Mouse (Mus musculus) heart, embryonic 15.5 days (tissue): ENCODE measurements around the gene Mpp5. TPM values are rescaled to one million over a fixed set of nuclear protein-coding genes. Genes with fewer than 3 reads are reported as not detected.
A peak's percentile ranks its signal among the peaks of the same experiment; 100 is the strongest.

Source experiments
- ATAC-seq: fragments of 200-750 bp; cut with Nextera tagmentation; replicated peaks from 2 replicates; pipeline ENCODE4 v1.8.0; 2017; ENCODE audit warnings: low read depth, moderate TSS enrichment; ENCODE audit not compliant: insufficient number of reproducible peaks, insufficient read depth, low FRiP score
- H3K27ac ChIP-seq: fragments of 300-500 bp; sonication (generic); 2 replicates; pipeline ENCODE4 v1.5.1; 2015; ENCODE audit warnings: mild to moderate bottlenecking, inconsistent platforms
- H3K27me3 ChIP-seq: fragments of 300-500 bp; sonication (generic); 2 replicates; pipeline ENCODE4 v1.6.1; 2015; ENCODE audit warnings: inconsistent platforms
- H3K36me3 ChIP-seq: fragments of 300-500 bp; sonication (generic); 2 replicates; pipeline ENCODE4 v1.6.1; 2015; ENCODE audit warnings: mild to moderate bottlenecking, inconsistent platforms
- H3K4me1 ChIP-seq: fragments of 300-500 bp; sonication (generic); replicated peaks from 2 replicates; pipeline ENCODE4 v1.6.1; 2015; ENCODE audit warnings: inconsistent platforms
- H3K4me2 ChIP-seq: fragments of 300-500 bp; sonication (generic); 2 replicates; pipeline ENCODE4 v1.6.1; 2015; ENCODE audit warnings: inconsistent platforms, mild to moderate bottlenecking, moderate library complexity
- H3K4me3 ChIP-seq: fragments of 300-500 bp; sonication (generic); 2 replicates; pipeline ENCODE4 v1.5.1; 2015; ENCODE audit warnings: mild to moderate bottlenecking, inconsistent platforms
- H3K9ac ChIP-seq: fragments of 300-500 bp; sonication (generic); 2 replicates; pipeline ENCODE4 v1.6.1; 2015; ENCODE audit warnings: mild to moderate bottlenecking, inconsistent platforms
- H3K9me3 ChIP-seq: fragments of 300-500 bp; sonication (generic); replicated peaks from 2 replicates; pipeline ENCODE4 v1.6.1; 2016; ENCODE audit warnings: inconsistent platforms
- WGBS: fragments of 180-500 bp; shearing (Covaris S2); methylation state at CpG from one replicate; pipeline ENCODE4 v1.1.7; 2015; ENCODE audit warnings: mixed read lengths; 5-methylcytosine and 5-hydroxymethylcytosine counted together
- polyA plus RNA-seq: library from polyadenylated mRNA; unstranded; fragments of >200 nt; fragmentation: Nextera tagmentation; extraction: Ambion mirVana; gene quantifications from 2 replicates; pipeline ENCODE4 v1.2.1, GENCODE M21; 2015

Gene Mpp5
- polyA plus RNA-seq, 1 experiment from 2014 or later, result 14.8 TPM

DNA sequence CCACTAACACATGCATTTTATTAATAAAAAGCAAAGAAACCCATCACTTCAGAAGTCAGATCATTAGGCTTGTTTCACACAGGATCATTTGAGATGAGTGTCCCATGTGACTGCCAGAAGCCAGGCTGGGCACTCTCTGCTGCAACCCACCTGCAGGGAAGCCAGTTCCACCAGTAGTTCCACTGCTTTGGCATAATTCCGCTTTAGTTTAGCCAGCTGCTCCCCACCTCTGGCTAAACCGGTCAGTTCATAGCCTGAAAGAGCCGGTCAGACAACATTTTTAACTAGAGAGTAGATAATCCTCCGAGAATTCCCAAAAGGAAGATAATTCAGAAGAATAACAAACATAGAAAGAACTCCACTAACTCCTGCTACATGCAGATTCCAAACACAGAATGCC is 99.5 kb downstream of the Mpp5 start:
- Histone ChIP-seq H3K4me3 (no peak overlapping the region), H3K9ac (no peak overlapping the region), H3K4me1 (no peaks in the 10 kb centered on the region), H3K27me3 (no peaks in the 10 kb centered on the region), H3K27ac (no peak overlapping the region), H3K36me3 (peaks cover 54% of the 10 kb centered on the region), H3K9me3 (no peaks in the 10 kb centered on the region), H3K4me2 (no peak overlapping the region)
- whole genome bisulfite sequencing, result 92% methylated on average over 4 of the region's 4 CpGs
- ATAC-seq, result no peak

- Histone ChIP-seq H3K4me1 (peaks cover 23% of the 10 kb centered on the region), H3K4me2 (peak overlapping the region; percentile 64), H3K9me3 (no peaks in the 10 kb centered on the region), H3K27ac (peak overlapping the region; percentile 80), H3K9ac (peak overlapping the region; percentile 80), H3K27me3 (no peaks in the 10 kb centered on the region), H3K4me3 (peak overlapping the region; percentile 76), H3K36me3 (peaks cover 11% of the 10 kb centered on the region)
- under 1% methylated on average over 30 of the region's 30 CpGs for WGBS
- ATAC-seq, result peak; percentile 4; the same call in 1 of the 2 replicates
These were observed 112.3 kb downstream of the Mpp5 start for GRCm38 (mm10) chr12:78860921-78861495.

GRCm38 (mm10) chr12:78861496-78862253 is 113.0 kb downstream of the Mpp5 start, which contains the start of the genes Atp6v1d and Eif2s1:
Gene Atp6v1d (minus strand): TSS chr12:78861638.
Gene Eif2s1 (plus strand): TSS chr12:78861819.
- H3K4me2 ChIP-seq, result peak within 1 kb of the TSS; percentile 73
- ATAC-seq, result peak; percentile 100
- under 1% methylated on average over 55 of the region's 55 CpGs for WGBS

GRCm38 (mm10) chr12:78862254-78862730 is 113.6 kb downstream of the Mpp5 start:
- Histone ChIP-seq H3K27ac (peak overlapping the region; percentile 84), H3K4me2 (peak overlapping the region; percentile 73), H3K4me3 (peak overlapping the region; percentile 76), H3K9me3 (no peaks in the 10 kb centered on the region), H3K36me3 (peaks cover 4% of the 10 kb centered on the region; the same call in 1 of the 2 replicates), H3K27me3 (no peaks in the 10 kb centered on the region), H3K9ac (peak overlapping the region; percentile 73), H3K4me1 (peaks cover 23% of the 10 kb centered on the region)
- peak; percentile 34 for ATAC-seq
- under 1% methylated on average over 22 of the region's 22 CpGs for WGBS

More at GRCm38 (mm10) chr12:78861496-78862253, 113.0 kb downstream of the Mpp5 start, which contains the start of the genes Atp6v1d and Eif2s1:
- peak within 1 kb of the TSS; percentile 76 for H3K4me3 ChIP-seq
- peaks cover 23% of the 10 kb centered on the region for H3K4me1 ChIP-seq
- H3K27me3 ChIP-seq, result no peaks in the 10 kb centered on the region
- no peaks in the 10 kb centered on the region for H3K9me3 ChIP-seq
- H3K27ac ChIP-seq, result peak within 1 kb of the TSS; percentile 84
- H3K36me3 ChIP-seq, result peaks cover 4% of the 10 kb centered on the region; the same call in 1 of the 2 replicates
- peak within 1 kb of the TSS; percentile 80 for H3K9ac ChIP-seq

DNA sequence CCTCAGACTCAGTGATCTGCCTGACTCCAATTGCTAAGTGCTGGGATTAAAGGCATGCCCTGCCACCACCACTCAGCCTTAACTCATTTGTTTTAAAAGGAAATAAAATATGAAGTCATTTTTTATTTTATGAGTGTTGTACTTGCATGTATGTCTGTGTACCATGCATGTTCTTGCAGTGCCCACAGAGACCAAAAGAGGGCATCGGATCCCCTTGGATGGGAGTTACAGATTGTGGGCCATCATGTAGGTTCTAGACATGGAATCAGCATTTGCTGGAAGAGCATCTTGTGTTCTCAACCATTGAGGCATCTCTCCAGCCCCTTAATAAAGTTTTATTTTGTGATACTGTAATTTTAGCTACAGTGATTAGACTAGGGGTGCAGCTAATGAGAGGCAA is 116.7 kb downstream of the Mpp5 start:
- Histone ChIP-seq H3K4me3 (no peak overlapping the region), H3K9me3 (no peaks in the 10 kb centered on the region), H3K4me2 (no peak overlapping the region), H3K27me3 (no peaks in the 10 kb centered on the region), H3K27ac (no peak overlapping the region), H3K36me3 (peaks cover 20% of the 10 kb centered on the region), H3K9ac (no peak overlapping the region), H3K4me1 (peaks cover 12% of the 10 kb centered on the region)
- WGBS, result 98% methylated on average over 1 of the region's 1 CpGs
- ATAC-seq, result no peak

DNA sequence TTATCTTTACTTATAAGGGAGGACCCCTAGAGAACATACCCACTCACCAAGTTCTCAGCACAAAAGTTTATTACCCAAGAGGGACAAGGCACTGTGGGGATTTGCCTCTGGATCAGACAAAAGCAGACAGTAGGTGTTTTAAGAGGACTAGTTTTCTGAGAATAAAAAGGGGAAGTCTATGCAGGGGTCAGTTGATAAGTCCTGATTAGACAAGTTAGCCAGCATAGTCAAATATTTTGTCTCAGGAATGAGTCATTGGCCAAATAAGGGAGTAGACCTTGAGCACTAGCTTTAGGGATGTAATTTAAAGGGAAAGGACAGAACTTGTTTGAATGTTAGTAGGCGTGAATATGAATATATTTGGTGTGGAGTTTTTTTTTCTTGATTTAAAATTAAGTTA is 119.4 kb downstream of the Mpp5 start:
- 88% methylated on average over 1 of the region's 1 CpGs for WGBS
- no peaks in the 10 kb centered on the region for H3K27me3 ChIP-seq
- no peak overlapping the region for H3K27ac ChIP-seq
- no peaks in the 10 kb centered on the region for H3K9me3 ChIP-seq
- peaks cover 31% of the 10 kb centered on the region for H3K36me3 ChIP-seq
- no peak overlapping the region for H3K4me3 ChIP-seq
- H3K9ac ChIP-seq, result no peak overlapping the region
- H3K4me2 ChIP-seq, result no peak overlapping the region
- no peak for ATAC-seq
- peaks cover 4% of the 10 kb centered on the region for H3K4me1 ChIP-seq

- no peak for ATAC-seq
- Histone ChIP-seq H3K36me3 (peaks cover 49% of the 10 kb centered on the region), H3K27ac (no peak overlapping the region), H3K4me2 (no peak overlapping the region), H3K4me3 (no peak overlapping the region), H3K9ac (no peak overlapping the region), H3K9me3 (no peaks in the 10 kb centered on the region), H3K27me3 (no peaks in the 10 kb centered on the region), H3K4me1 (no peaks in the 10 kb centered on the region)
- 95% methylated on average over 3 of the region's 3 CpGs for WGBS
These were observed 125.9 kb downstream of the Mpp5 start for GRCm38 (mm10) chr12:78874581-78874980.

GRCm38 (mm10) chr12:78890062-78890461 is 141.4 kb downstream of the Mpp5 start:
- Histone ChIP-seq H3K4me1 (peaks cover 12% of the 10 kb centered on the region), H3K36me3 (peaks cover 13% of the 10 kb centered on the region), H3K4me2 (no peak overlapping the region), H3K4me3 (no peak overlapping the region), H3K9me3 (no peaks in the 10 kb centered on the region), H3K27me3 (no peaks in the 10 kb centered on the region), H3K27ac (no peak overlapping the region), H3K9ac (no peak overlapping the region)
- no peak for ATAC-seq
- 52% methylated on average over 1 of the region's 1 CpGs for WGBS

Other genes starting within 250 kb of the Mpp5 start
- 0.34 TPM in 1 of 2 replicates, not detected in the other for gene Fam71d, start 57.4 kb upstream of the Mpp5 start, polyA plus RNA-seq
- gene Atp6v1d, start 112.7 kb downstream of the Mpp5 start, polyA plus RNA-seq, result 63.4 and 71.2 TPM in 2 replicates
- 128 and 143 TPM in 2 replicates for gene Eif2s1, start 112.9 kb downstream of the Mpp5 start, polyA plus RNA-seq
- 2.1 and 2.7 TPM in 2 replicates for gene Plek2, start 158.1 kb downstream of the Mpp5 start, polyA plus RNA-seq